Mouse (Mus musculus) gastrocnemius, postnatal 25 days (tissue): ENCODE results near the gene Prkg1. TPM values are rescaled to one million over a fixed set of nuclear protein-coding genes. Genes with fewer than 3 reads are reported as not detected.

Source experiments
- DNase-seq: peaks from one replicate; pipeline ENCODE4 v3.0.0; 2022
- total RNA-seq, 2 experiments: library from RNA; stranded (reverse); gene quantifications; 1 replicate in 1 of 2; 2 replicates in 1 of 2; pipeline ENCODE4 v1.2.3; 2021

The Prkg1 gene
- total RNA-seq, 2 experiments from 2014 or later = 28.2 to 36.5 TPM

- no peak for DNase-seq
Observed at GRCm38 (mm10) chr19:31630899-31631869, 133.6 kb downstream of the Prkg1 start.

GRCm38 (mm10) chr19:31621716-31622115, 143.1 kb downstream of the Prkg1 start:
- no peak for DNase-seq

- DNase-seq = no peak
Observed at GRCm38 (mm10) chr19:31616830-31617229, 148.0 kb downstream of the Prkg1 start.

- DNase-seq = no peak
Observed at GRCm38 (mm10) chr19:31616159-31616558, 148.7 kb downstream of the Prkg1 start.

GRCm38 (mm10) chr19:31613146-31613545, 151.7 kb downstream of the Prkg1 start:
- DNase-seq = no peak

GRCm38 (mm10) chr19:31602578-31602977, 162.3 kb downstream of the Prkg1 start:
- DNase-seq = no peak

GRCm38 (mm10) chr19:31594011-31594410, 170.8 kb downstream of the Prkg1 start:
- DNase-seq = no peak

- no peak for DNase-seq
Observed at GRCm38 (mm10) chr19:31590701-31591100, 174.1 kb downstream of the Prkg1 start.

GRCm38 (mm10) chr19:31577092-31577491, 187.7 kb downstream of the Prkg1 start:
- DNase-seq = no peak

GRCm38 (mm10) chr19:31564329-31564728, 200.5 kb downstream of the Prkg1 start:
- no peak for DNase-seq

- no peak for DNase-seq
Observed at GRCm38 (mm10) chr19:31546063-31546462, 218.8 kb downstream of the Prkg1 start.

GRCm38 (mm10) chr19:31531249-31531740, 233.5 kb downstream of the Prkg1 start:
- peak; percentile 17 for DNase-seq

- no peak for DNase-seq
Observed at GRCm38 (mm10) chr19:31530616-31531015, 234.2 kb downstream of the Prkg1 start.

GRCm38 (mm10) chr19:31529890-31530289, 234.9 kb downstream of the Prkg1 start:
- no peak for DNase-seq

- no peak for DNase-seq
Observed at GRCm38 (mm10) chr19:31514490-31514889, 250.3 kb downstream of the Prkg1 start.

- DNase-seq = no peak
Observed at GRCm38 (mm10) chr19:31507831-31508230, 257.0 kb downstream of the Prkg1 start.

GRCm38 (mm10) chr19:31506296-31506695, 258.5 kb downstream of the Prkg1 start:
- no peak for DNase-seq

GRCm38 (mm10) chr19:31505041-31505440, 259.8 kb downstream of the Prkg1 start:
- DNase-seq = no peak

- no peak for DNase-seq
Observed at GRCm38 (mm10) chr19:31497386-31497785, 267.4 kb downstream of the Prkg1 start.

- no peak for DNase-seq
Observed at GRCm38 (mm10) chr19:31489606-31490005, 275.2 kb downstream of the Prkg1 start.

GRCm38 (mm10) chr19:31471766-31472165, 293.1 kb downstream of the Prkg1 start:
- no peak for DNase-seq

- DNase-seq = no peak
Observed at GRCm38 (mm10) chr19:31460188-31460587, 304.6 kb downstream of the Prkg1 start.

- DNase-seq = no peak
Observed at GRCm38 (mm10) chr19:31444101-31444500, 320.7 kb downstream of the Prkg1 start.

GRCm38 (mm10) chr19:31442311-31442710, 322.5 kb downstream of the Prkg1 start:
- DNase-seq = no peak
